16 mouse cellular contexts compared by ENCODE assay signal in genomic region chr3:54657888-54658626, GRCm38 (mm10). TPM values are rescaled to one million over a fixed set of nuclear protein-coding genes. Genes with fewer than 3 reads are reported as not detected.
A peak's percentile ranks its signal among the peaks of the same experiment; 100 is the strongest.
DNase-seq lines count a peak whose midpoint lies in the region; ATAC-seq and TF ChIP-seq lines count a peak whose summit lies in the region.
"Had no signal": no experiment of that assay in that cellular context is flagged by ENCODE, and none has a peak within 500 bp of the region (broad histone marks: within the 10 kb centered on the region; RNA-seq: fewer than 3 reads in every experiment).

No protein-coding gene starts in this region.

- no peaks in the 10 kb centered on the region for H3K27me3 ChIP-seq in kidney, postnatal 0 days (ENCODE audit: insufficient read depth, low read length)
- no peaks in the 10 kb centered on the region for H3K27me3 ChIP-seq in embryonic facial prominence, embryonic 12.5 days
- H3K27me3 ChIP-seq: lung, embryonic 15.5 days had no signal

- intact Hi-C loops in gastrocnemius, adult 2 months (cut with DNase I): no loop called here

- no peak overlapping the region for H3K4me3 ChIP-seq in kidney, postnatal 0 days (replicated peaks; ENCODE audit: low read depth, low read length)
- no peak overlapping the region for H3K4me3 ChIP-seq in embryonic facial prominence, embryonic 12.5 days
- no peak overlapping the region for H3K4me3 ChIP-seq in gastrocnemius, adult 2 months
- H3K4me3 ChIP-seq: hindbrain, embryonic 10.5 days; lung, embryonic 15.5 days; myocyte had no signal

- 67% methylated on average over 6 of the region's 6 CpGs for WGBS in kidney, postnatal 0 days
- WGBS in embryonic facial prominence, embryonic 12.5 days: 61% methylated on average over 6 of the region's 6 CpGs

- no peak overlapping the region for H3K9ac ChIP-seq in kidney, postnatal 0 days (ENCODE audit: low read depth, low read length)
- no peak overlapping the region for H3K9ac ChIP-seq in embryonic facial prominence, embryonic 12.5 days
- H3K9ac ChIP-seq: lung, embryonic 15.5 days had no signal

- ATAC-seq in kidney, postnatal 0 days (replicated peaks; ENCODE audit: low FRiP score, low read depth): no peak
- no peak for ATAC-seq in embryonic facial prominence, embryonic 12.5 days (ENCODE audit: insufficient number of reproducible peaks, insufficient read depth, low FRiP score, low TSS enrichment)

- H3K4me1 ChIP-seq in kidney, postnatal 0 days (replicated peaks; ENCODE audit: insufficient read depth, low read length): no peaks in the 10 kb centered on the region
- no peaks in the 10 kb centered on the region for H3K4me1 ChIP-seq in embryonic facial prominence, embryonic 12.5 days
- H3K4me1 ChIP-seq: hindbrain, embryonic 10.5 days; lung, embryonic 15.5 days had no signal

- no peak for TF ChIP-seq CTCF in kidney, postnatal 0 days (IDR thresholded peaks at IDR 0.05; ENCODE audit: low read depth)
- TF ChIP-seq CTCF in gastrocnemius, adult 2 months (IDR thresholded peaks at IDR 0.05): no peak

- peak; percentile 64 for DNase-seq in kidney, postnatal 0 days (ENCODE audit: low spot score)
- no peak for DNase-seq in kidney, postnatal 25 days
- peak; percentile 71 for DNase-seq in adipocyte (ENCODE audit: low spot score)
- peak; percentile 32 for DNase-seq in heart, postnatal 4 days
- DNase-seq in spleen, postnatal 36 days (ENCODE audit: low spot score in 2 of 2): no peak
- DNase-seq in gastrocnemius, adult 2 months: no peak
- DNase-seq: adrenal gland, postnatal 14 days; cerebellum, postnatal 36 days; kidney, adult 9 months; liver; right cerebral cortex, postnatal 4 days had no signal

- H3K4me2 ChIP-seq in kidney, postnatal 0 days (ENCODE audit: low read length): no peak overlapping the region
- H3K4me2 ChIP-seq in embryonic facial prominence, embryonic 12.5 days (replicated peaks): no peak overlapping the region
- H3K4me2 ChIP-seq: lung, embryonic 15.5 days had no signal

- H3K27ac ChIP-seq in kidney, postnatal 0 days: no peak overlapping the region
- H3K27ac ChIP-seq in embryonic facial prominence, embryonic 12.5 days: peak overlapping the region; percentile 43; the same call in 1 of the 2 replicates
- no peak overlapping the region for H3K27ac ChIP-seq in gastrocnemius, adult 2 months
- H3K27ac ChIP-seq: hindbrain, embryonic 10.5 days; lung, embryonic 15.5 days had no signal

- no peaks in the 10 kb centered on the region for H3K36me3 ChIP-seq in kidney, postnatal 0 days (ENCODE audit: insufficient read depth, low read length)
- H3K36me3 ChIP-seq in embryonic facial prominence, embryonic 12.5 days: no peaks in the 10 kb centered on the region
- H3K36me3 ChIP-seq: hindbrain, embryonic 10.5 days; lung, embryonic 15.5 days had no signal

- no peaks in the 10 kb centered on the region for H3K9me3 ChIP-seq in kidney, postnatal 0 days (replicated peaks; ENCODE audit: low read length)
- H3K9me3 ChIP-seq in embryonic facial prominence, embryonic 12.5 days: peaks cover 4% of the 10 kb centered on the region; the same call in 1 of the 2 replicates
- H3K9me3 ChIP-seq: hindbrain, embryonic 10.5 days; lung, embryonic 15.5 days had no signal

RNA-seq across cellular contexts. Expression of gene Supt20, which starts 34.5 kb away (rescaled TPM):
- polyA plus RNA-seq in kidney, postnatal 0 days (2015; fragmentation: Nextera tagmentation; extraction: Ambion mirVana): 69.0 and 73.9 TPM in 2 replicates
- polyA plus RNA-seq in embryonic facial prominence, embryonic 12.5 days (2016; fragmentation: Nextera tagmentation; extraction: Ambion mirVana): 139 and 142 TPM in 2 replicates
- 10 to 100 TPM; 49.8 to 50.5 TPM for total RNA-seq in heart, postnatal 4 days (2021)
- 10 to 100 TPM in 1 of 2 experiments, 1 to 10 TPM in 1; 9.5 to 13.3 TPM for total RNA-seq in gastrocnemius, adult 2 months (2021)

RNA-seq across cellular contexts. Expression of gene Gm21958, which starts 56.1 kb away (rescaled TPM):
- 0.43 and 0.45 TPM in 2 replicates for polyA plus RNA-seq in kidney, postnatal 0 days (2015; fragmentation: Nextera tagmentation; extraction: Ambion mirVana)
- 1.5 and 2.1 TPM in 2 replicates for polyA plus RNA-seq in embryonic facial prominence, embryonic 12.5 days (2016; fragmentation: Nextera tagmentation; extraction: Ambion mirVana)
- not detected for total RNA-seq in heart, postnatal 4 days (2021)
- not detected for total RNA-seq in gastrocnemius, adult 2 months (2021)
- total RNA-seq: adrenal gland, postnatal 14 days had no signal
- polyA plus RNA-seq: myocyte; urinary bladder, adult 2 months had no signal

Comparison
In these comparisons a context has a peak if more than half of its experiments do, and no peak if none do; other contexts are left out.
1. DNase-seq: peak in kidney, postnatal 0 days (single experiment), adipocyte (single experiment) and heart, postnatal 4 days (single experiment); none in kidney, postnatal 25 days (0 of 2), spleen, postnatal 36 days (0 of 2) and gastrocnemius, adult 2 months (single experiment).